Mouse (Mus musculus) T-cell, adult 2 months (primary cell): ENCODE data around the gene Dlg4.
"Not testable (repeated sequence)": the region's sequence is repeated elsewhere in the genome, so short reads cannot be mapped to it uniquely, and the experiment has no call there.

ENCODE experiments used
- DNase-seq: peaks from one replicate; pipeline ENCODE4 v3.0.0; 2022; ENCODE audit warnings: low spot score

Dlg4 gene

DNA sequence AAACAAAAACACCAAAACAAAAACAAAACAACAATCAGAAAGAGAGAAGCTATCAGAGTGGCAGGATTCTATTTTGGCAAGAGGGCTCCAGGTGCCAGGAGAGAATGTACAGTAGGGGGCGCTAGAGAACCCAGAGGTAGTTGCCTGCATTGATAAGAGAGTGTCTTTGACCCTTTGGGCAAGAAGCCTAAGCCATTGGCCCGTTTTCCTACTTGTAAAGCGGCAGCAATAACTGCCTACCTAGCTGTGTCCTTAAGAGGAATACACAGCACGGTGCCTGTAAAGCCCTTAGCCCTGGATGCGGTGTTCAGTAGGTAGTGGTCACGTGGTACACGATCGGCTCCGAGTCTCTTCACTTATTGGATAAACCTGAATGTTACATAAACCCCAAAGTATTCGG lies 33.1 kb downstream of the Dlg4 start:
- DNase-seq: peak; percentile 18

DNA sequence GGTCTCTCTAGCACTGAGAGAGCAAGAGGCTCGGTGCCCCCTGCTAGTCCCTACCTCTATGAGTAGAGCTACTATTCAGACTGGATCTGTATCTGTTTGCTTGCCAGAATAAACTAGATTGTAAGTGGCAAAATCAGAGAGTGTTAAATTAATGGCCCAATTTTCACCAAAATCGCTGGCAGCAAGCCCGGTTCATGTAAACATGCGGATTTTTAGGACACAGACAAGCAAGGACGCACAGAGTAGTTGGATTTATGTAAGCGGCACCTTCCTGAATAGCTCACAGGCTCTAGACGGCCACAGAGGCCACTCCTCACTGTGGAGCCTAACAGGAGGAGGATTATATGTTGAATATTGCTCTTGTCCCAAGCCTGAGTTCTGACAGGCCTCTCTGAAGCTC lies 36.4 kb downstream of the Dlg4 start:
- no peak for DNase-seq

DNA sequence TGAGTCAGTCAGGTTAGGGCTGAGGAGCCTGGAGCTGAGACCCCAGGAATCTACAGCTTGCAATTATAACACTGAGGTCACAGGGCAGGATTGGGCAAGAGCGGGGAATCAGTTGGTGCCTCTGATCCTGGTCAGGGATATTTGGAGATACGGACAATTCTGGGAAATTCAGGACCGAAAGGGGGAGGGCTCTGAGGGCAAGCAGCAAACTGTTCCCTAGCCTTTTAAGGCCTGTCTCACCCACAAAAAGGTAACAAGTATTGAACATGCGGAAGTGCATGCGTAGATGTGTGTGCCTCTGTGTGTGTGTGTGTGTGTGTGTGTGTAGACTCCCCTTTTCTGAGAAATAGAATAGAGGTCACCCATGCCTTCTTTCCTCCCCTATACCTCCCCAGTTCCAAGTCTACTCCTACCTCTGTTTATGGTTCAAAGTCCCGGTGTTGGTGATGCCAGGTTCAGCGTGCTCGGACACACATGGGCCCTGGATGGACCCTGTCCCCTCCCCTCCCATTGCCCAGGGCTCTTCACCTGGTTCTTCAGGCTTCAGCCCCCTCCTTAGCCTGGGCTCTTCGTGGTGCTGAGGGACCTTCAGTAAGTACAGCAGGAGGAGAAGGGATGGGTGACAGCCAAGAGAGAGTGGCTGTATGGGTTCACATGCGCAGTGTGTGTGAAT lies 37.3 kb downstream of the Dlg4 start, which contains the start of gene Asgr1:
Gene Asgr1, plus strand, starts transcription at position 188 of the 673 bp plus-strand sequence.
- DNase-seq: no peak

DNA sequence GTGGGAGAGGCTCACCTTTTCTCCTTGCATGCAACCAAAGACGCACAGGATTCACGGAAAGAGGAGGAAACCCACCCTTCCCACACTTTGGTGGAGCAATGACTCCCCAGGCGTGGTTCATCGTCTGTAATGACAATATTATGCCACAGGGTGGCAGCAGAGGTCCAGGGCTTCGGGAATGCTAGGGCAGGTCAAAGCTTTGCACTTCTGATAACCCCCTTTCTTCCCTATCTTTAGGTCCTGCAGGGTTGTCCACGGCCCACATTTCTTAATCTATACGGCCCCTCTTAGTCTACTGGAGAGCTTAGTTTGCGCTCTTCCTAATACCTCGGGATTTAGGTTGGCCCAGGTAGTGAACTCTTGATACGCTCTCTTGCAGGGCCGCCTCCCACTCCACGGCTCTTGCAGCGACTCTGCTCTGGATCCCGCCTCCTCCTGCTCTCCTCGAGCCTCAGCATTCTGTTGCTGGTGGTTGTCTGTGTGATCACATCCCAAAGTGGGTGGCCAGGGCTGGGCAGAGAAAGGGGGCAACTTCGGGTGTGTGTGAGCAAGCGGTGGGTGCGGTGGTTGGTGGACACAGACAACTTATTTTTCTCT lies 39.0 kb downstream of the Dlg4 start:
- peak; percentile 66 for DNase-seq

DNA sequence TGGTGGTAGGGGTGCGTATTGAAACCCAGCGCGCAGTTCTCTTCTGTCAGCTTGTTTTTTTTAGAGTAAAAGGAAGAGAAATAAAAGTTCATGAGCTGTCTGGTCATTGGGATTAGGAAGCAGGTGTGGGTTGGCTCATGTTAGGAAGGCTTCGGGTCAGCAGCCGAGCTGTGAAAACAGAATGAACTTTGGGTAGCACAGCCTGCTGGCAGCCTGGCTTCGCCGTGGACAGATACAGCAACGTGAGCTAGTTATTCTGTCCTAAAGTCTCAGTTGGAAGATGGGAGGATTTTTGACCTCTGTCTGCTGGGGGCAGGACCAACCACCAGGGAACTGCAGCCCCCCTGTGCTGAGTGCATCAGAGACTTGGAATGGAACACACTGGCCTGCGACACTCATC lies 41.1 kb downstream of the Dlg4 start:
- DNase-seq: no peak

DNA sequence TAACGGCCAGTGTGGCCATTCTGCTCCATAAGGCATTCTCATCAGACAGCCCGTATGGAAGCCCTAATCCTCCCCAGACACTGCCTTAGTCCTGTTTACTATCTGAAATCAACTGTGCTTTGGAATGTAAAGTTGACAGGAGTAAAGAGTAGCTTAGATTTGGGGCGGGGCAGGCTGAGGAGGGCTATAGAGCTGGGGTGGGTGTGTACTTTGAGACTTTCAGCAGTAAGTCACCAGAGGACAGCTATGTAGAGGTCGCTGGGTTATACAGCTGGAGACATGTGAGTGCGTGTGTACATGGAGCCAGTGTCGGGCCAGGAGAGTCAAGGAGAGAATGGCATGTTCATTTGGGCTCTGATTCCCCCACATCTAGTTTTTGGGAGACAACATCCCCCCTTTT lies 43.2 kb downstream of the Dlg4 start:
- no peak for DNase-seq

DNA sequence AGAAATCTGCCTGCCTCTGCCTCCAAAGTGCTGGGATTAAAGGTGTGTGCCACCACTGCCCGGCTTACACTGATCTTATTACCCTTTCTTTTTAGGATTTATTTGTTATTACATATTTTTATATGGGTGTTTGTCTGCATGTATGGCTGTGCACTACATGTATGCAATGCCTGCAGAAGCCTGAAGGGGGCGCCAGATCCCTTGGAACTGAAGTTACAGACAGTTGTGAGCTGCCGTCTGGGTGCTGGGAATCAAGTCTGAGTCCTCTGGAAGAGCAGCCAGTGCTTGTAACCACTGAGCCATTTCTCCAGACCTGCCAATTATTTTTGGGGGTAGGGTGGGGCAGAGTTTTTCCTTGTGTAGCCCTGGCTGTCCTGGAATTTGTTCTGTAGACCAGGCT lies 46.3 kb downstream of the Dlg4 start:
- DNase-seq: no peak

DNA sequence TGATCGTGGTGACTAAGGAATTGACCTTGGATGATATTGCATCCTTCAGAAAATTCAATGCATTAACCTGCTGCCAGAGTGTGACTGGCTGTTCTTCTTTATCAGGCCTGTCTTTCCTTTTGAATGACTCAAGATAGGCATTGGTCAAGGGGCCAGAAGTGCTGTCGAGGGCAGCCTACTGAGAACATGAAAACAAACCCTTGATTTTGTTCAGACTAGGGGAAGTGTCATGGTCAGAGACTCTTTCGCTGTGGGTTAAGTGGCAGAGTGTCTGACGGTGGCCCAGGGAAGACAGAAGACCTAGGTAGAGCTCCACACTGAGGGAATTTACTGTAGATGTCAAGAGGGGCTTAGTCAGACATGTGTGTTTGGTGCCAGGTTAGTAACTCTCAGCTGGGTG lies 50.0 kb downstream of the Dlg4 start:
- no peak for DNase-seq

DNA sequence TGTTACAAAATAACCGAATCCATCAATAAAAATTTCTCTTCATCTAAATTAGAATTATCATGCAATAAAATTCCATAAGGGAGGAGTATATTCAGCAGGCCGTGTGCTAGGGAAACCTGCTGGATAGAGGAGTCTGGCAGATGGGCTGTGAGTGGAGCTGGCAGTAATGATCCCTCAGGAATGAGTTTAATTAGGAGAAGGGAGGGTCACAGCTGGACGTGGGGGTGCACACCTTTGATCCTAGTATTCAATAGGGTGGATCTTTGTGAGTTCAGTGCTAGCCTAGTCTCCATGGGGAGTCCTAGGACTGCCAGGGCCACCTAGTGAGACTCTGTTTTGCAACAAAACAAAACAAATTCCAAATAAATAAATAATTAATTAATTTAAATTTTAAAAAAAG lies 51.5 kb downstream of the Dlg4 start:
- no peak for DNase-seq

DNA sequence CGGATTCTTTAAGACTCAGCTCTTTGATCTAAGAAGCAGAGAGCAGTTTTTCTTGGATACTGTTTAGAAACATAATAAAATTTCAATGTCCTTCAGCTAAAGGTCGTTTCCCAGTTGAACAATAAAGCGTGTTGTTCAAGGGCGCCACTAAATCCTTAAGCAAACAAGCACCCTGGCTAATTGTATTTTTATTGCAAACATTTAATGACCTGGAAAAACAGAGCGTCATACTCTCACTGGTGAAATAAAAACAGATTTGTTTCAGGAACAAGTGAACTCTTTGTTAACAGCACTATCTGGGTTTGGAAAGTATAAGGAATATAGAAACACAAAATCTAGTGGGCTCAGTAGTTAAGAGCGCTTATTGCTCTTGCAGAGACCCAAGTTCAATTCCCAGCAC lies 53.3 kb downstream of the Dlg4 start:
- no peak for DNase-seq

DNA sequence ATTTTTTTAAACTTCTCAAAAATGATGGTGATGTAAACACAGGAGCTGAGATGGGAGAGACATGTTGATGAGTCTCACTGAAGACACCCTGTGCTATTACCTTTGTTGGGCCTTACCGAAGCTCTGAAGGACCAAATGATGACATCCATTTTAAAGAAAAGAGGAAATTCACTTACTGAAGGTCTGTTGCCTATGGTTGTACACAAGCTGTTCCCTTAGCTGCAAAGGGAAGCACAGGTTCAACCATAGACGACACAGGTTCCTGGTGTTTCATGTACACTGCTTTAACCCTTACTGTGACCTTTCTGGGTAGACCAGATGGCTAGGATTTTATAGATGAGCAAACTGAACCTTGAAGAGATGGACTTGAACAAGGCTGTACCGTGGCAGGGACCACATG lies 53.9 kb downstream of the Dlg4 start:
- DNase-seq: not testable (repeated sequence)

DNA sequence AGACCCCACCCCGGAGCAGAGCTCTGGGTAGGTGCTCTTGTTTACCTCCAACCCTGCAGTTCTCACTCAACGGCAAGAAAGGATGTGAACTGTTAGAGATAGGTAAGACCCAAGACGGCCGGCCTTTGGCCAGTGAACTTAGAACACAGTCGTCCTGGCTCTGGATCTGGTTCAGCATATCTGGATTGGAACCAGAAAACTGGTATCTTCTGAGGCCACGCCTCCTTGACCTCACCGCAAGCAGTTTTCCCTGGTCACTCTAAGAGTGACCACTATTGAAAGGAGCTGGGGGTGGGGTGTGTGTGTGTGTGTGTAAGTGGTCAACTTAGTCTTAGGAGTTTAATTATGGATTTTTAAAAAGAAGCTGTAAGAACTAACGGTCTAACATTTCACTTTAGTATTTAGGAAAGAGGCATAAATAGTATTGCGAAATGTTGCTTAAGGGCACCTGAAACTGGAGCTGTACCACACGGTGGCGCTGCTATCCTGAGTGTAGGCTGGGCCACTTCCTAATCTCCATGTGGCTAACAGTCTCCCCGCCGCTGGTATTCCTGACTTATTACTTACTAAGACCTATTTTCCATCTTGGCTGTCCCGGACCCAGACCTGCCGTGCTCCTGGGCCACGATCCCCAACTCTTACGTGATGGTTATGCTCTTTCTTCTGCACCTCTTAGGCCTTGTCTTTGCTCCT lies 57.8 kb downstream of the Dlg4 start:
- DNase-seq: peak; percentile 35

DNA sequence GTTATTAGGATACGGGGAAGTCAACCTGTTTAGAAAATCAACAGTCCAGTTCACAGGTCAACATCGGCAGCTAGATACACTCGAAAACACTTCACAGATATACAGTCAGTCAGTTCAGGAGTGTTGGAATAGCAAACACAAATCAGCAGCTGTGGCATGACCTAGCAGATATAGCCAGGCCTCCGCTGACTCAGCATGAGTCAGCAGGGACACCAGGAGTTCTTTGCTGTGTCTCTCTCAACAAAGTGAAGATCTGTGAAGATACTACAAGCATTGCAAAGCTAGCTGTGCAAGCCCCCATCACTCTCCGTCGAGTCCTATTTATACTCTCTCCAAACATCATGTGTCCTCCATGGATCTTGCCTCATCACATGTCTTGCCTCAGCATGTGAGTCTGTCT lies 58.8 kb downstream of the Dlg4 start:
- no peak for DNase-seq

DNA sequence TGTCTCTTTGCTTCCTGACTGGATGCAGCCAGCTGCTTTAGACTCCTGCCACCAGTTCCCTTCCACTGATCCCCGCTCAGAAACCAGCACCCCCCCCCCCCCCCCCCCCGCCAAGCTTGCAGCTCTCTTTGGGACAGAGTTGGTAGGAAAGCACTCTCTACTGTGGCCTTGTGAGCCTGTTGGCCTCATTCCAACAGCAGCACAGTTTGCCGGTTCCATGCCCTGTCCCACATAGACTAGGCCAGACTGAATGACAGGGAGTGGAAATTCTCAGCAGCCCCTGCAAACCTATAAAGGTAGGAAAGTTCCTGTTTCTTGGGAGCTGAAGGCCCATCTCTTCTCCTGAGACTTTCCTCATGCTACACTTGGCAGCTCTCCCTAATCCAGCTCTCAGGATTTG lies 60.7 kb downstream of the Dlg4 start:
- DNase-seq: no peak

DNA sequence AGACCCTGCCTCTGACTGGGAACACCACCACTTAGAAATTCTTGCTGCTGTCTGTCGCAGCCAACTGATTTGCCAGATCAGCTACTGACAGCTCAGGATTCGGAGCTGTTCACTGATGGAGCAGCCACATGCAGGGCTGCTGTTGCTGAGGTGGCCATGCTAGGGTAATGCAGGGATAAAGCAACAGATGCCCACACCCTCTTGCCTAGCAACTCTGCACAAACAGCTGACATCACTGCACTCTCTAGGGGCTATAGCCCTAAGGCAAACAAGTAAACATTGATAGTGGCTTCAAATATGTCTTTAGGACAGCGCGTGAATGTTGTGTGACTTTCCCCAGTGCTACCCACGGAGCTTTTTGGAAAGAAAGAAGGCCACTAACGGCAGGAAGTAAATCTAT lies 62.4 kb downstream of the Dlg4 start:
- no peak for DNase-seq

DNA sequence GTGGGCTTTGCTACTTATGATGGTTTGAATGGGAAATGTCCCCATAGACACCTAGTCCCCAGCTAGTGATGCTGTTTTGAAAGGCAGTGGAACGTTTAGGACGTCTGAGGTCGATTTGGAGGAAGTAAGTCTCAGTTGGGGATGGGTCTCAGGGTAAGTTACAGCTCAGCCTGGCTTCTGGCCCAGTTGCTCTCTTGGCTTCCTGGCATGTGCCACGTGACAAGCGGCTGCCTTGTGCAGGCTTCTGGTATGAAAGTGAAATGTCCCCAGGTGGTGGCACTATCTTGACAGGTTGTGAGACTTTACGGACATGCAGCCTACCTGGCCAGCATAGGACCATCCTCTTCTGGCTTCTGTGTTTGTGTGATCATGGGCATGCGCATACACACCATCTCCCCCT lies 63.2 kb downstream of the Dlg4 start:
- DNase-seq: peak; percentile 61

DNA sequence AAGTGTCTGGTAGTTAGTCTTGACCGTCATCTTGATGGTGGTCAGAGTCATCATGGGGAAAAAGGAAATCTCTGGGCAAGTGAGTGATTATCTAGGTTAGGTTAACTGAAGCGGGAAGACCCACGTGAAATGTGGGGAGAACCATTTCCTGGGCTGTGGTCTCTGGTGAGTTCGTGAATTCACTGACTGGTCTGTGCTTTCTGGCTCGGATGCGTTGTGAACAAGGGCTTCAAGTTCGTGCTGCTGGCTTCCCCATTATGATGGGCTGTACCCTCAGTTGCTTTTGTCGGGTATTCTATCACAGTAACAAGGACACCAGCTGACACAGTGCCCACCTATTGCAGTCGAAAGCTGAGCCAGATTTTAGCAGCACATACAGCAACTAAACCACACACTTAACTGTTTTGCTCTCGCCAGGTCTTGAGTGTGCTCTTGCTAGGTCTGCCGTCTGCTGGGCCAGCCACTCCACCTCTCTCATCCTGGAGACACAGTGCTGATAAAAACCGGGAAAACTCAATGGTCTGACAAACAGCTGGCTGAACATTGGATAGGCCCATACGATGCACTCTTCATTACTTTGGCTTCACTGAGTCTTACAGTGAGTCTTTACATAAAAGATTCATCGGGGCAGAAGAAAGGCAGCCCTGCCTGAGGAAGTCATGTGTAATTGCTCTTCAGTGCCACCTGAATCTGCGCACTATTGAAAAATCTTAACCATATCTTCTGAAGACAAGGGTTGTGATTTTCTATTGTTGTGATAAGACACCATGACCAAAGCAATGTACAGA lies 64.3 kb downstream of the Dlg4 start:
- peak; percentile 10 for DNase-seq

DNA sequence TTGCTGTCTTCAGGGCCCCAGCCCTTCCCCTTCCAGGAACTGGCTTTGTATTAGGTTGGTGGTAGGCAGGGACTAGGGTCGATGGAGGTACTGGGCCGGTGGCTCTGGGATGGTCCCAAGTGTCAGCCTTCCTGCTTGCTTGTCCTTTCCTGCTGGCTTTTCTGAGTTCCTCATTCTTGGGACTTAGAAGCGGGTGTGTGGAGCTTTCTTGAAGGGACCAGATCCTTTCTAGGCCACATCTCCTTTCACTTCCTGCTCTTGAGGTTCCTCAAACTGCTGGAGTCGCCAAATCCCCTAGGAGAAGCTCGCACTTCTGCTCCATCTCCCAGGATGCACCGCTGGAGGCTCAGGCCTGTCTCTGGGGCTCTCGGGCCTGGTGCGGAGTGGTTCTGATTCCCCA lies 67.8 kb downstream of the Dlg4 start:
- DNase-seq: no peak

DNA sequence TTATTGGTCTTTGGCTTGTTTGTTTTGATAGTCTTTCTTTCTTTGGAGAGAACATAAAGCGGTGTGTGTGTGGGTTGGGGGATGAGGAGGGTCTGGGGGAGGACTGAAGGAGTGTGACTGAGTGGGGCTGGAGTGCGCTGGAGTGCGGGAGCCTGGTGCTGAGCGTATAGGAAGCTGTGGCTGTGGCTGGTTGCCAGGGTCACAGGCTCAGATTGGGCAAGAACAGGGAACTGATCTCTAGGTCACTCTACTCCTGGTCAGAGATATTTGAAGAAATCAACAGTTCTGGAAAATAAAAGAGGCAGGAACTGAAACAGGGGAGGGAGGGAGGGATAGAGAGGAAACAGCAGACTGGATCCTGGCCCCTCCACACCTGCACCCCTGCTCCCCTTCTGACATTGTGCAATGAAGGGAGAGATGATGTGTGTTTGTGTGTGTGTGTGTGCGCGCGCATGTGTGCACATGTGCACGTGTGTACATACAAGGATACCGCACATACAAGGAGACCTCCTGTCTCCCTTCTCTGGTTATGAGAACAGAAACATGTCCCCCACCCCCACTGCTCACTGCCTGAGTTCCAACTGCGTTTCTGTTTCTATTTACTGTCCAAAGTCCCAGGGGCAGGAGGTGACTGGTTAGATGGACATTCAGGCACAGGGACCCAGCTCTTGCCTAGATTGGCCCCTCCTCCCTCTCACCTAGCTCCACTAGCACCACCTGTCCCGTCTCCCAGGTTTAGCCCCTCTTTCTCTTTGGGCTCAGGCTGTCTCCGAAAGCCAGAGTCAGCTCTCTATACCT lies 75.4 kb downstream of the Dlg4 start, which contains the start of gene Asgr2:
Gene Asgr2, plus strand, starts transcription at position 659 of the 798 bp plus-strand sequence.
- DNase-seq: no peak
